Mouse (Mus musculus) gastrocnemius, adult 8-10 months (tissue): ENCODE data around the gene Tbx6. TPM values are rescaled to one million over a fixed set of nuclear protein-coding genes. Genes with fewer than 3 reads are reported as not detected.
"Not testable (repeated sequence)": the region's sequence is repeated elsewhere in the genome, so short reads cannot be mapped to it uniquely, and the experiment has no call there.

Source experiments
- DNase-seq, 2 experiments: peaks; one replicate each; pipeline ENCODE4 v3.0.0; 2022; ENCODE audit warnings: low spot score in 2 of 2
- total RNA-seq, 4 experiments: library from RNA; stranded (reverse); gene quantifications; 2 replicates each; pipeline ENCODE4 v1.2.4; 2022

Gene Tbx6
- total RNA-seq, 4 experiments from 2014 or later, result 0.17 to 0.48 (median 0.40) TPM

GRCm38 (mm10) chr7:126766201-126766600, 15.1 kb upstream of the Tbx6 start, which contains the start of gene Gdpd3:
Gene Gdpd3, plus strand, starts transcription at chr7:126766334.
- no peak for DNase-seq

- DNase-seq, result no peak
These were observed 14.3 kb upstream of the Tbx6 start for GRCm38 (mm10) chr7:126767001-126767400.

- no peak for DNase-seq
These were observed 10.5 kb upstream of the Tbx6 start for GRCm38 (mm10) chr7:126770784-126771183.

- no peak for DNase-seq
These were observed 7.9 kb upstream of the Tbx6 start for GRCm38 (mm10) chr7:126773351-126773750.

GRCm38 (mm10) chr7:126774463-126774862, 6.8 kb upstream of the Tbx6 start:
- no peak for DNase-seq

GRCm38 (mm10) chr7:126775185-126775977, 5.9 kb upstream of the Tbx6 start:
- DNase-seq, result no peak

- no peak for DNase-seq
These were observed 5.4 kb upstream of the Tbx6 start for GRCm38 (mm10) chr7:126775978-126776234.

- peak; percentile 93 to 96 for DNase-seq
These were observed 4.7 kb upstream of the Tbx6 start, which contains the start of gene Ypel3 for GRCm38 (mm10) chr7:126776598-126777057. Gene Ypel3, plus strand, starts transcription at chr7:126776955.

- no peak for DNase-seq
These were observed 3.8 kb upstream of the Tbx6 start for GRCm38 (mm10) chr7:126777476-126777875.

- DNase-seq, result no peak
These were observed 3.1 kb upstream of the Tbx6 start for GRCm38 (mm10) chr7:126778147-126778546.

- not testable (repeated sequence) for DNase-seq
These were observed 2.2 kb upstream of the Tbx6 start for GRCm38 (mm10) chr7:126779101-126779500.

GRCm38 (mm10) chr7:126779983-126780970, 1.0 kb upstream of the Tbx6 start:
- peak; percentile 70 to 75 for DNase-seq

- DNase-seq, result no peak
These were observed 533 bp downstream of the Tbx6 start for GRCm38 (mm10) chr7:126781661-126782370.

- DNase-seq, result no peak
These were observed 1.4 kb downstream of the Tbx6 start for GRCm38 (mm10) chr7:126782693-126783092.

- no peak for DNase-seq
These were observed 3.2 kb downstream of the Tbx6 start for GRCm38 (mm10) chr7:126784469-126784868.

GRCm38 (mm10) chr7:126785056-126785455, 3.8 kb downstream of the Tbx6 start:
- no peak for DNase-seq

GRCm38 (mm10) chr7:126786142-126786541, 4.9 kb downstream of the Tbx6 start:
- DNase-seq, result no peak

- no peak for DNase-seq
These were observed 7.9 kb downstream of the Tbx6 start for GRCm38 (mm10) chr7:126789141-126789540.

GRCm38 (mm10) chr7:126791851-126792720, 10.8 kb downstream of the Tbx6 start, which contains the start of gene Ppp4c:
Gene Ppp4c, minus strand, starts transcription at chr7:126792496.
- DNase-seq, result peak; percentile 89 to 94

- no peak for DNase-seq
These were observed 11.6 kb downstream of the Tbx6 start for GRCm38 (mm10) chr7:126792721-126793443.
